Mouse (Mus musculus) neural tube, embryonic 13.5 days (tissue): Measurements from ENCODE around the gene Eya4. TPM values are rescaled to one million over a fixed set of nuclear protein-coding genes. Genes with fewer than 3 reads are reported as not detected.
A peak's percentile ranks its signal among the peaks of the same experiment; 100 is the strongest.

Experiments
- ATAC-seq: fragments of 200-750 bp; cut with Nextera tagmentation; 2 replicates; pipeline ENCODE4 v1.8.0; 2017; ENCODE audit warnings: low read depth, mild to moderate bottlenecking, moderate TSS enrichment, moderate library complexity
- H3K27ac ChIP-seq: fragments of 300-500 bp; sonication (generic); replicated peaks from 2 replicates; pipeline ENCODE4 v1.5.1; 2015; ENCODE audit warnings: moderate library complexity, mild to moderate bottlenecking, inconsistent platforms
- H3K27me3 ChIP-seq: fragments of 300-500 bp; sonication (generic); 2 replicates; pipeline ENCODE4 v1.6.1; 2015; ENCODE audit warnings: mild to moderate bottlenecking, inconsistent platforms
- H3K36me3 ChIP-seq: fragments of 300-500 bp; sonication (generic); 2 replicates; pipeline ENCODE4 v1.6.1; 2015; ENCODE audit warnings: mild to moderate bottlenecking, inconsistent platforms
- H3K4me1 ChIP-seq: fragments of 300-500 bp; sonication (generic); replicated peaks from 2 replicates; pipeline ENCODE4 v1.6.1; 2015; ENCODE audit warnings: inconsistent platforms
- H3K4me2 ChIP-seq: fragments of 300-500 bp; sonication (generic); 2 replicates; pipeline ENCODE4 v1.6.1; 2015; ENCODE audit warnings: inconsistent platforms, mild to moderate bottlenecking, moderate library complexity
- H3K4me3 ChIP-seq: fragments of 300-500 bp; sonication (generic); 2 replicates; pipeline ENCODE4 v1.5.1; 2015; ENCODE audit warnings: mild to moderate bottlenecking, inconsistent platforms
- H3K9ac ChIP-seq: fragments of 300-500 bp; sonication (generic); 2 replicates; pipeline ENCODE4 v1.6.1; 2015; ENCODE audit warnings: moderate library complexity, mild to moderate bottlenecking, inconsistent platforms
- H3K9me3 ChIP-seq: fragments of 300-500 bp; sonication (generic); 2 replicates; pipeline ENCODE4 v1.6.1; 2016; ENCODE audit warnings: inconsistent platforms
- WGBS: fragments of 180-500 bp; shearing (Covaris S2); methylation state at CpG from one replicate; pipeline ENCODE4 v1.1.7; 2015; 5-methylcytosine and 5-hydroxymethylcytosine counted together
- polyA plus RNA-seq: library from polyadenylated mRNA; unstranded; fragments of >200 nt; fragmentation: Nextera tagmentation; extraction: Ambion mirVana; gene quantifications from 2 replicates; pipeline ENCODE4 v1.2.1, GENCODE M21; 2015

The Eya4 gene
- polyA plus RNA-seq, 1 experiment from 2014 or later = 0.75 TPM

DNA sequence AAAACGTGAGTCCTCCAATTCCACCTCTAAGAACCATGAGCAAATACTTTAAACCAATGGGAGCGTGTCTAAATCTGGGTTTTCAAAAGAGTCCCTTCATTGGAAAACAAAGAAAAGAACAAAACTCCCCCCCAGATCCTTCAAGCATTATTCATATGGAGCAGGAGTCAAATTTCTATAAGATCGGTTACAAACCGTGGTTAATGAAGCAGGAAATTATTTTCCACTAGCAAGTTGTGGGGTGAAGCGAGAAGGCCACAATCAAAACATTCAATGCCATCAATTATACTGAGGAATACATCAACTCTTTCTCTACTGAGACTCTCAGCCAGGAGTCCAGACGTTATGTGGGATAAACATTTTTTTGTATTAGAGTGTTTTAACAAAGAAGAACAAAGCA lies 171.3 kb downstream of the Eya4 start:
- Histone ChIP-seq H3K4me2 (no peak overlapping the region), H3K9ac (no peak overlapping the region), H3K4me1 (peaks cover 17% of the 10 kb centered on the region; the same call in 1 of the 2 replicates), H3K36me3 (no peaks in the 10 kb centered on the region), H3K27me3 (no peaks in the 10 kb centered on the region), H3K27ac (no peak overlapping the region), H3K9me3 (no peaks in the 10 kb centered on the region), H3K4me3 (no peak overlapping the region)
- WGBS = 9% methylated on average over 6 of the region's 6 CpGs
- ATAC-seq = no peak

DNA sequence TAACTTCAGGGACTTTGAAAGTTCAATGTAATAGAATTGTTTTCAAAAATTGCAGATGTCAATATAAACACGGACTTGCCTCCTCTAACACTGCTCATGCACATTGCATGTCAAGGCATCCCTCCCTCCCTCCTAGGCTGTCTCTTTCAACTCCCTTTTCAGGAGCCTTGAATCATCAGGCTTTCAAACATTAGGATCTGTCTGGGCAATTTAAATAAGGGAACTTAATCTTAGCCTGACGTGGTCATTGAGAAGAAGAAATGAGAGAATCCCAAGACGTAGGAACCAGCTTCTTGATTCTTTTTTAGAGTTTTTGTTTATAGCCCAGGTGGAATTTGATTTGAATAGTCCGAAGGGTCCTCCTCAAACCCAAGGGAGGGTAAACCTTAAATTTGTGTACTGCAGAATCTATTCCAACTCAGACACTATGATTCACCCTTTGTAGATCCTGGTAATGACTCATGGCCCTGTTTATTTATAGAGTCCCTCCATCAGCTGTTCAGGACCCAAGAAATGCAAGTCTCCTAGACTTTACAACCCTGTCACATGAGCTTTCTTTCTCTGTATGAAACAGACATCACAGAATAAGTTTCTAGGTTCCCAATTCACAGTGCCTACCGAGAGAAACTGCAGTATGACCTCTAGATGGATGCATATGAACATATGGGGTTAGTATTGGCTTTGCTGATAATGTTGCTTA lies 173.1 kb downstream of the Eya4 start:
- H3K9me3 ChIP-seq = no peaks in the 10 kb centered on the region
- H3K4me1 ChIP-seq = peaks cover 17% of the 10 kb centered on the region; the same call in 1 of the 2 replicates
- WGBS = 69% methylated on average over 5 of the region's 5 CpGs
- H3K9ac ChIP-seq = no peak overlapping the region
- H3K4me2 ChIP-seq = no peak overlapping the region
- H3K4me3 ChIP-seq = no peak overlapping the region
- H3K27ac ChIP-seq = no peak overlapping the region
- ATAC-seq = no peak
- no peaks in the 10 kb centered on the region for H3K36me3 ChIP-seq
- no peaks in the 10 kb centered on the region for H3K27me3 ChIP-seq

- H3K9me3 ChIP-seq = no peaks in the 10 kb centered on the region
Observed at GRCm38 (mm10) chr10:23176666-23177346, 173.8 kb downstream of the Eya4 start.

DNA sequence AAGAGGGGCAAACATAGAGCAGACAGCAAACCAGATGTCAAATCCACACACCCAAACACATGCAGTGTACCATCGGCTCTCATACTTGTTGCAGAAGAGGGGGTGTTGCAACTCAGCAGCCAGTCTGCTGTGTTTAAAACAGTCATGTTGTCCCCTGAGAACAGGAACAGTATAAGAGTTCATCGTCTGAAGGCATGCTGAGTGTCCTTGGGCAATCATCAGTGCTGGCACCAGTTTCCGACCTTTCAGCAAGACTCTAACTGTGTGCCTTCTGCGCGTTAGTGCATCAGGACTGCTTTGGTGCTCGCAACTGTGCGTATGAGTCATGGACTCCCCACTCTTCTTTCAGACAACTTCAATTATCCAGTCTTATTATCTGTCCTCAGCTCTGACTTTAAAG lies 179.0 kb downstream of the Eya4 start:
- 89% methylated on average over 7 of the region's 7 CpGs for WGBS
- H3K27me3 ChIP-seq = no peaks in the 10 kb centered on the region
- no peaks in the 10 kb centered on the region for H3K9me3 ChIP-seq
- no peaks in the 10 kb centered on the region for H3K4me1 ChIP-seq
- ATAC-seq = no peak
- no peak overlapping the region for H3K4me3 ChIP-seq
- H3K9ac ChIP-seq = no peak overlapping the region
- no peak overlapping the region for H3K4me2 ChIP-seq
- no peak overlapping the region for H3K27ac ChIP-seq
- no peaks in the 10 kb centered on the region for H3K36me3 ChIP-seq

More at GRCm38 (mm10) chr10:23176666-23177346, 173.8 kb downstream of the Eya4 start:
- Histone ChIP-seq H3K27me3 (no peaks in the 10 kb centered on the region), H3K27ac (no peak overlapping the region), H3K9ac (no peak overlapping the region), H3K4me2 (no peak overlapping the region), H3K4me3 (no peak overlapping the region), H3K36me3 (no peaks in the 10 kb centered on the region), H3K4me1 (peaks cover 17% of the 10 kb centered on the region; the same call in 1 of the 2 replicates)
- ATAC-seq = no peak
- WGBS = 87% methylated on average over 8 of the region's 8 CpGs

DNA sequence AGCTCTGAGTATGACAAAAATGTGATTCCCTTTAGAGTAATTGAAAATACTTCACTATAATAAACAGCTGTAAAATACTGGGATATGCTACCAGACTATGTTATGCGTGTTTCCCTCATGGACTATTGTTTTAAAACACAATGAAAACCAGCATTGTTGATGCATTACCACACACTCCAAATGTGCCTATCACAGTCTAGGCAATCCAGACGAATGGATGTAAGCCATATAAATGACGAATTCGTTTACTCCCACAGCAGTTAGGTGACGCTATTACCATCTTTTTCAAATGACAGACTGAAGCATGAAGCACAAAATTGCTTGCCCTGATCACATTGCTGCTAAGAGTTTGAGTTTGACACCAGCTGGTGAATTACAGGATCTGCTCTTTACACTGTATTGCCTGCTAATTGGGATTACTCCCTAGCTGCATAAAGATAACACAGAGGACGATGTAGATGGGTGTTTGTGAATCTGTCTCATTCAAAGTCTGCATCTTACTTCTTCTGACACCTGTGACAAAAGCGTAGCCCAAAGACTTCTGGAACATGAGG lies 185.4 kb downstream of the Eya4 start:
- WGBS = 46% methylated on average over 7 of the region's 7 CpGs
- no peaks in the 10 kb centered on the region for H3K27me3 ChIP-seq
- peaks cover 7% of the 10 kb centered on the region for H3K4me1 ChIP-seq
- no peak overlapping the region for H3K27ac ChIP-seq
- ATAC-seq = peak; percentile 61; the same call in 1 of the 2 replicates
- no peak overlapping the region for H3K4me2 ChIP-seq
- H3K4me3 ChIP-seq = no peak overlapping the region
- H3K9ac ChIP-seq = no peak overlapping the region
- H3K36me3 ChIP-seq = no peaks in the 10 kb centered on the region
- no peaks in the 10 kb centered on the region for H3K9me3 ChIP-seq

DNA sequence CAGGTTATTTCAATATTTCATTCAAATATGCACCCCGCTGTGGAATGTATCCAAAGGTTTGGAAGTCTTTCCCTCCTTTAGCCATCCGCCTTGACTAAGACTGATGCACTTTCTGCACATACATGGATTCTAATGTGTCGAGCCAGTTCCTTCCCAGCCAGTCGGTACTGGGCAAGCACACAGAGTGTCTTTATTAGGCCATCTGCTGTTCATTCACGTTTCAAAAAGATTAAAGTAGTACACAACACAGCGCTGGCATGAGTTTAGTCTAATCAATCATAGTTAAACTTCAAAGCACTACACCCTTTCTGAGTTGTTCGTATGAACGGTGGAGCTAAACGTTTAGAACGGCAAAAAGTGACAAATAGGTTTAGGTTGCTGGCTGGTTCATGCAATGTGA lies 190.7 kb downstream of the Eya4 start:
- Histone ChIP-seq H3K4me1 (no peaks in the 10 kb centered on the region), H3K4me3 (no peak overlapping the region), H3K9ac (no peak overlapping the region), H3K9me3 (no peaks in the 10 kb centered on the region), H3K36me3 (no peaks in the 10 kb centered on the region), H3K27ac (no peak overlapping the region), H3K4me2 (no peak overlapping the region), H3K27me3 (no peaks in the 10 kb centered on the region)
- WGBS = 69% methylated on average over 10 of the region's 10 CpGs
- ATAC-seq = no peak

GRCm38 (mm10) chr10:23159138-23159537 lies 191.4 kb downstream of the Eya4 start:
- H3K4me3 ChIP-seq = no peak overlapping the region
- no peak overlapping the region for H3K27ac ChIP-seq
- ATAC-seq = no peak
- WGBS = 86% methylated on average over 11 of the region's 11 CpGs
- H3K9me3 ChIP-seq = no peaks in the 10 kb centered on the region
- no peak overlapping the region for H3K9ac ChIP-seq
- H3K4me1 ChIP-seq = no peaks in the 10 kb centered on the region
- H3K27me3 ChIP-seq = no peaks in the 10 kb centered on the region
- H3K36me3 ChIP-seq = no peaks in the 10 kb centered on the region
- H3K4me2 ChIP-seq = no peak overlapping the region

- WGBS = 78% methylated on average over 18 of the region's 18 CpGs
- ATAC-seq = no peak
- Histone ChIP-seq H3K4me3 (no peak overlapping the region), H3K4me1 (no peaks in the 10 kb centered on the region), H3K4me2 (no peak overlapping the region), H3K9me3 (no peaks in the 10 kb centered on the region), H3K27me3 (no peaks in the 10 kb centered on the region), H3K36me3 (no peaks in the 10 kb centered on the region), H3K9ac (no peak overlapping the region), H3K27ac (no peak overlapping the region)
Observed at GRCm38 (mm10) chr10:23156866-23157625, 193.5 kb downstream of the Eya4 start.

DNA sequence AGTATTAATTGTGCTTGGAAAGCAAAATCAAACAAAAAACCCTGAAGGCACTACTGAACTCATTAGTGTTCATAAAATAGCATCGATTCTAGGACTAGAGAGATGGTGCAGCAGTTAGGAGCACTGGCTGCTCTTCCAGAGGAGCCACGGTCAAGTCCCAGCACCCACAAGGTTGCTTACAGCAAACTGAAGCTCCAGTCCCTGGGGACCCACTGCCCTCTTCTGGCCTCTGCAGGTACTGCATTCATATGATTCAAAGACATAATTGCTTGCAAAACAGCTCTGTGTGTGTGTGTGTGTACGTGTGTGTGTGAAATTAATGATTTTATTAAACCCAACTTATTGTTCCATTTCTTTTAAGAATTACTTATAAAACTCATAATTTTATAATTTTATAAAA lies 200.2 kb downstream of the Eya4 start:
- ATAC-seq = no peak
- no peaks in the 10 kb centered on the region for H3K9me3 ChIP-seq
- no peaks in the 10 kb centered on the region for H3K4me1 ChIP-seq
- no peak overlapping the region for H3K4me3 ChIP-seq
- no peak overlapping the region for H3K9ac ChIP-seq
- WGBS = 90% methylated on average over 3 of the region's 3 CpGs
- H3K4me2 ChIP-seq = no peak overlapping the region
- no peak overlapping the region for H3K27ac ChIP-seq
- no peaks in the 10 kb centered on the region for H3K27me3 ChIP-seq
- no peaks in the 10 kb centered on the region for H3K36me3 ChIP-seq

DNA sequence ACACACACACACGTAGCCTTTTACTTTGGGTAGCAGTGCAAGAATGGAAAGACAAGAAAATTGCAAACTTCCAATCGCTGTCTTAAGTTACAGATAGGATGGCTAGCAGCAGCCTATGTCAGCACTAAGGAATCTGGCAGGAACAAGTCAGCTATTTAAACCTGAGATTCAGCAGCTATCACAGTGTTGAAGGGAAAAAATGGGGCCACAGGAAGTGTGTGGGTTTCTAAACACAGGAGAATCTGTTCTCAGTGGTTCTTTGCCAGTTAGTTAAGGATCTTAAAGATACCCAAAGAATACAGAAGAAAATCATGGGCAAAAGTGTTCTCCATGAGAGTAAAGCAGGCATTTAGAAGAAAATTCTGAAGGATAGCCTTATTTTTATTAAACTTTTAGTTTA lies 206.0 kb downstream of the Eya4 start:
- no peak for ATAC-seq
- Histone ChIP-seq H3K27ac (no peak overlapping the region), H3K36me3 (no peaks in the 10 kb centered on the region), H3K4me2 (no peak overlapping the region), H3K9ac (no peak overlapping the region), H3K9me3 (no peaks in the 10 kb centered on the region), H3K27me3 (no peaks in the 10 kb centered on the region), H3K4me3 (no peak overlapping the region), H3K4me1 (no peaks in the 10 kb centered on the region)
- WGBS = 87% methylated on average over 2 of the region's 2 CpGs

GRCm38 (mm10) chr10:23127947-23128346 lies 222.6 kb downstream of the Eya4 start:
- H3K9ac ChIP-seq = no peak overlapping the region
- H3K4me3 ChIP-seq = no peak overlapping the region
- 68% methylated on average over 1 of the region's 1 CpGs for WGBS
- ATAC-seq = no peak
- no peaks in the 10 kb centered on the region for H3K27me3 ChIP-seq
- no peak overlapping the region for H3K27ac ChIP-seq
- H3K9me3 ChIP-seq = no peaks in the 10 kb centered on the region
- H3K36me3 ChIP-seq = no peaks in the 10 kb centered on the region
- no peak overlapping the region for H3K4me2 ChIP-seq
- no peaks in the 10 kb centered on the region for H3K4me1 ChIP-seq

- 95% methylated on average over 1 of the region's 1 CpGs for WGBS
- ATAC-seq = no peak
- H3K4me3 ChIP-seq = no peak overlapping the region
- H3K4me2 ChIP-seq = no peak overlapping the region
- H3K4me1 ChIP-seq = no peaks in the 10 kb centered on the region
- H3K27ac ChIP-seq = no peak overlapping the region
- H3K9me3 ChIP-seq = no peaks in the 10 kb centered on the region
- H3K36me3 ChIP-seq = no peaks in the 10 kb centered on the region
- H3K9ac ChIP-seq = no peak overlapping the region
- H3K27me3 ChIP-seq = no peaks in the 10 kb centered on the region
Observed at GRCm38 (mm10) chr10:23127151-23127550, 223.4 kb downstream of the Eya4 start.
